Mouse (Mus musculus): ENCODE data around the gene Lck. TPM values are rescaled to one million over a fixed set of nuclear protein-coding genes. Genes with fewer than 3 reads are reported as not detected.

The Lck gene
- polyA plus RNA-seq, 1 experiment from 2014 or later, result 5.7 TPM

DNA sequence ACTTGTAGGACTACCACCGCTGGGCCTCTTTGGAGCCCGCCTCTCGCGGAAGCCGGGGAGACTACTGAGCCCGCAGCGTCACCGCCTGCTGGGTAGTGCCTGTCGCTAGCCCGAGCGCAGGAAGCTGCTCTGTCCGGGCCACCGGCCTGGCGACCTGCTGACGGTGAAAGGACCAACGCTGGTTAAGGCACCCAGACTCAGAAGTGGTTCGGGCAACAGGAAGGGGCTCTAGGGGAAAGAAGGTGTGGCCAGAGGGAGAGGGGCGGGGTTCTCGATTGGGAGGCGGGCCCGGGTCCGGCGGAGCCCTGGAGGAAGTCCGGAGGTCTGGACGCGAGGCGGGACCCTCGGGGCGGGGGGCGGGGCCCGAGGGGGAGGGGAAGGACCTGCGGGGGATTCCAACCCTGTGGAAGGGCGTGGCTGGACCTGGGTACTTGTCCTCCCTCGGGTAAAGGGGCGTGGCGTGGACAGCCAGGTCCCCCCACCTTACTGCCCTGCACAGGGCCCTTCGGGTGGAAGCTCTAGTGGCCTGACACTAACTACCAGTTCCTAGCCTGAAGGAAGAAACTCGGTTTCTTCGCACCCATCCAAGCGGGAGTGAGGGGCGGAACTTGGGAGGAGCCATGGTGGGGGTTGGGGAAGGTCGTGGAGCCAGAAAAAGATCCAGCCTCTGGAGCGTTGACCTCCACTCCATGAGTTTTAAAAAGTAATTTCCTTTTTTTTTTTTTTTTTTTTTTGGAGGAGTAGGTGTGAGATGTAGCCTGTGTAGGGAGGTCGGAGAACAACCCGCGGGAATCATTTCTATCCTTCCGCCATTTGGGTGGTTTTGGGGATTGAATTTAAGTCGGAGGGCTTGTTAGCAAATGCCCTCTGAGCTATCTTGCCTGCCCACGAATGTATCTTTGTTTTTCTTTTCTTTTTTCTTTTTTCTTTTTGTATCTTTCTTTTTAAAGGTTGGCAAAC lies 72.6 kb downstream of the Lck start:
- Histone ChIP-seq H3K27me3 (ENCODE audit: insufficient read depth, low read length) (no peaks in the 10 kb centered on the region), H3K4me1 (ENCODE audit: insufficient read depth) (no peaks in the 10 kb centered on the region), H3K27ac (ENCODE audit: low read depth) (peak overlapping the region; percentile 93), H3K36me3 (ENCODE audit: insufficient read depth) (no peaks in the 10 kb centered on the region), H3K4me3 (ENCODE audit: low read depth, low read length) (peak overlapping the region; percentile 48), H3K9ac (peak overlapping the region; percentile 71), H3K9me3 (ENCODE audit: low read depth, low read length) (no peaks in the 10 kb centered on the region), H3K4me2 (peak overlapping the region; percentile 76)
- ATAC-seq (ENCODE audit: insufficient read depth), result peak; percentile 94
- DNase-seq, result peak; percentile 94
- TF ChIP-seq CTCF (IDR thresholded peaks at IDR 0.05; ENCODE audit: low read depth), result no peak
- 1% methylated on average over 49 of the region's 49 CpGs for WGBS

DNA sequence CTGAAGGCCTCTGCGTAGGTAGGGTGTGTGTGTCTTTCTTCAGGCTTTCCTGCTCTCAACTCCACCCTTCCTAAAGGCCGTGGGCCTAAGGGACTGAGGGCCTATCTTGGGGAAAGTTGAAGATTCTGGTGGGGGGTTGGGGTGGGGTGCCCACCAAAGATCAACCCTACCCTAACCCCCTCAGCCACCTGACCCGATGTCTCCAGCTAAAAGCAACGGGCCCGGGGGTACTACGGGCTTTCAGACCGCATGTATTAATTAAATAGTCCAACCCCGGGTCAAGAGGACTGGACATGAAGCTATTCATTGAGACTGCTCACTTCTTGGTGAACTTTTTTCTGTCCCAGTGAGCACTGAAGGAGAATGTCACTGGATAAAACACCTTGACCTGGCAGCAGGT lies 73.4 kb downstream of the Lck start:
- WGBS, result 76% methylated on average over 8 of the region's 8 CpGs
- no peak overlapping the region for H3K9ac ChIP-seq

GRCm38 (mm10) chr4:129498941-129499340 lies 74.5 kb downstream of the Lck start:
- no peaks in the 10 kb centered on the region for H3K9me3 ChIP-seq (ENCODE audit: low read depth, low read length)
- H3K27ac ChIP-seq (ENCODE audit: low read depth), result no peak overlapping the region
- no peaks in the 10 kb centered on the region for H3K36me3 ChIP-seq (ENCODE audit: insufficient read depth)
- H3K4me1 ChIP-seq (ENCODE audit: insufficient read depth), result no peaks in the 10 kb centered on the region
- TF ChIP-seq CTCF (IDR thresholded peaks at IDR 0.05; ENCODE audit: low read depth), result no peak
- no peak overlapping the region for H3K9ac ChIP-seq
- 68% methylated on average over 3 of the region's 3 CpGs for WGBS
- DNase-seq, result no peak
- no peak for ATAC-seq (ENCODE audit: insufficient read depth)
- H3K4me2 ChIP-seq, result no peak overlapping the region
- no peak overlapping the region for H3K4me3 ChIP-seq (ENCODE audit: low read depth, low read length)
- no peaks in the 10 kb centered on the region for H3K27me3 ChIP-seq (ENCODE audit: insufficient read depth, low read length)

More for the DNA sequence above, 73.4 kb downstream of the Lck start:
- TF ChIP-seq CTCF (IDR thresholded peaks at IDR 0.05; ENCODE audit: low read depth), result no peak
- H3K4me1 ChIP-seq (ENCODE audit: insufficient read depth), result no peaks in the 10 kb centered on the region
- no peaks in the 10 kb centered on the region for H3K36me3 ChIP-seq (ENCODE audit: insufficient read depth)
- no peaks in the 10 kb centered on the region for H3K27me3 ChIP-seq (ENCODE audit: insufficient read depth, low read length)
- peak overlapping the region; percentile 93 for H3K27ac ChIP-seq (ENCODE audit: low read depth)
- H3K4me3 ChIP-seq (ENCODE audit: low read depth, low read length), result peak overlapping the region; percentile 48; the same call in 1 of the 2 replicates
- H3K4me2 ChIP-seq, result peak overlapping the region; percentile 76
- DNase-seq (no peak), ATAC-seq (ENCODE audit: insufficient read depth) (peak; percentile 0; the same call in 1 of the 2 replicates)
- no peaks in the 10 kb centered on the region for H3K9me3 ChIP-seq (ENCODE audit: low read depth, low read length)

Small RNAs within 50 kb of the gene (microRNA-seq; reads per million reads assigned to microRNA genes)
- not detected for gene Mir8119 (ENCODE audit: borderline number of aligned reads)

Other genes starting within 250 kb of the Lck start
- 387 and 402 TPM in 2 replicates for gene Rbbp4, start 238.3 kb downstream of the Lck start, polyA plus RNA-seq (2014; fragmentation: Nextera tagmentation; extraction: Ambion mirVana)
- gene Zbtb8os, start 237.9 kb downstream of the Lck start, polyA plus RNA-seq (2014; fragmentation: Nextera tagmentation; extraction: Ambion mirVana), result 49.2 and 51.6 TPM in 2 replicates
- 14.7 and 16.2 TPM in 2 replicates for gene Zbtb8a, start 195.5 kb downstream of the Lck start, polyA plus RNA-seq (2014; fragmentation: Nextera tagmentation; extraction: Ambion mirVana)
- gene Zbtb8b, start 132.8 kb downstream of the Lck start, polyA plus RNA-seq (2014; fragmentation: Nextera tagmentation; extraction: Ambion mirVana), result 1.3 and 2.8 TPM in 2 replicates
- 20.5 and 20.9 TPM in 2 replicates for gene Bsdc1, start 112.1 kb downstream of the Lck start, polyA plus RNA-seq (2014; fragmentation: Nextera tagmentation; extraction: Ambion mirVana)
- not detected in 2 replicates for gene Tssk3, start 82.6 kb downstream of the Lck start, polyA plus RNA-seq (2014; fragmentation: Nextera tagmentation; extraction: Ambion mirVana)
- gene Fam229a, start 82.5 kb downstream of the Lck start, polyA plus RNA-seq (2014; fragmentation: Nextera tagmentation; extraction: Ambion mirVana), result not detected in 2 replicates
- gene Marcksl1, start 60.1 kb downstream of the Lck start, polyA plus RNA-seq (2014; fragmentation: Nextera tagmentation; extraction: Ambion mirVana), result 799 and 847 TPM in 2 replicates
- 243 and 246 TPM in 2 replicates for gene Hdac1, start 30.9 kb downstream of the Lck start, polyA plus RNA-seq (2014; fragmentation: Nextera tagmentation; extraction: Ambion mirVana)
- 2.2 and 2.7 TPM in 2 replicates for gene Fam167b, start 4.9 kb upstream of the Lck start, polyA plus RNA-seq (2014; fragmentation: Nextera tagmentation; extraction: Ambion mirVana)
- 308 and 316 TPM in 2 replicates for gene Eif3i, start 27.0 kb upstream of the Lck start, polyA plus RNA-seq (2014; fragmentation: Nextera tagmentation; extraction: Ambion mirVana)
- 187 and 200 TPM in 2 replicates for gene Tmem234, start 27.0 kb upstream of the Lck start, polyA plus RNA-seq (2014; fragmentation: Nextera tagmentation; extraction: Ambion mirVana)
- 2.1 and 2.5 TPM in 2 replicates for gene Dcdc2b, start 40.6 kb upstream of the Lck start, polyA plus RNA-seq (2014; fragmentation: Nextera tagmentation; extraction: Ambion mirVana)
- 23.6 and 25.8 TPM in 2 replicates for gene Iqcc, start 45.5 kb upstream of the Lck start, polyA plus RNA-seq (2014; fragmentation: Nextera tagmentation; extraction: Ambion mirVana)
- gene Ccdc28b, start 50.3 kb upstream of the Lck start, polyA plus RNA-seq (2014; fragmentation: Nextera tagmentation; extraction: Ambion mirVana), result 43.9 and 46.3 TPM in 2 replicates
- gene Txlna, start 67.4 kb upstream of the Lck start, polyA plus RNA-seq (2014; fragmentation: Nextera tagmentation; extraction: Ambion mirVana), result 100 and 109 TPM in 2 replicates
- gene Kpna6, start 99.1 kb upstream of the Lck start, polyA plus RNA-seq (2014; fragmentation: Nextera tagmentation; extraction: Ambion mirVana), result 12.3 and 14.9 TPM in 2 replicates
- gene Tmem39b, start 123.2 kb upstream of the Lck start, polyA plus RNA-seq (2014; fragmentation: Nextera tagmentation; extraction: Ambion mirVana), result 28.7 TPM in 2 replicates
- 139 and 144 TPM in 2 replicates for gene Khdrbs1, start 168.7 kb upstream of the Lck start, polyA plus RNA-seq (2014; fragmentation: Nextera tagmentation; extraction: Ambion mirVana)
- gene Ptp4a2, start 237.6 kb upstream of the Lck start, polyA plus RNA-seq (2014; fragmentation: Nextera tagmentation; extraction: Ambion mirVana), result 291 and 336 TPM in 2 replicates